Mouse (Mus musculus) intestine, postnatal 0 days (tissue): Measurements from ENCODE around the gene Apip. TPM values are rescaled to one million over a fixed set of nuclear protein-coding genes. Genes with fewer than 3 reads are reported as not detected.

ENCODE experiments used
- ATAC-seq: fragments of 200-750 bp; cut with Nextera tagmentation; 2 replicates; pipeline ENCODE4 v1.8.0; 2017; ENCODE audit warnings: mild to moderate bottlenecking, moderate TSS enrichment, moderate library complexity
- H3K27ac ChIP-seq: fragments of 300-500 bp; sonication (generic); 2 replicates; pipeline ENCODE4 v1.5.1; 2014; ENCODE audit warnings: mild to moderate bottlenecking, low read depth, low read length, moderate library complexity
- H3K27me3 ChIP-seq: fragments of 300-500 bp; sonication (generic); replicated peaks from 2 replicates; pipeline ENCODE4 v1.6.1; 2014; ENCODE audit warnings: low read length, mixed read lengths; ENCODE audit not compliant: control insufficient read depth, insufficient read depth
- H3K36me3 ChIP-seq: fragments of 300-500 bp; sonication (generic); 2 replicates; pipeline ENCODE4 v1.6.1; 2014; ENCODE audit warnings: mild to moderate bottlenecking, moderate library complexity; ENCODE audit not compliant: control insufficient read depth, insufficient read depth
- H3K4me1 ChIP-seq: fragments of 300-500 bp; sonication (generic); replicated peaks from 2 replicates; pipeline ENCODE4 v1.6.1; 2014; ENCODE audit warnings: antibody characterized with exemption, low read length, mixed read lengths; ENCODE audit not compliant: control insufficient read depth, insufficient read depth
- H3K4me2 ChIP-seq: fragments of 300-500 bp; sonication (generic); replicated peaks from 2 replicates; pipeline ENCODE4 v1.6.1; 2014; ENCODE audit warnings: low read depth, mild to moderate bottlenecking, moderate library complexity
- H3K4me3 ChIP-seq: fragments of 300-500 bp; sonication (generic); 2 replicates; pipeline ENCODE4 v1.5.1; 2014; ENCODE audit warnings: low read depth, low read length
- H3K9ac ChIP-seq: fragments of 300-500 bp; sonication (generic); 2 replicates; pipeline ENCODE4 v1.6.1; 2014; ENCODE audit warnings: mild to moderate bottlenecking, low read depth, low read length
- H3K9me3 ChIP-seq: fragments of 300-500 bp; sonication (generic); 2 replicates; pipeline ENCODE4 v1.6.1; 2016; ENCODE audit warnings: mixed run types; ENCODE audit not compliant: control insufficient read depth
- CTCF ChIP-seq: sonication (generic); IDR thresholded peaks from 2 replicates; pipeline ENCODE4 v1.5.1; 2016; ENCODE audit warnings: low read depth, mild to moderate bottlenecking, control low read depth, antibody characterized with exemption, moderate library complexity
- WGBS: fragments of 180-500 bp; shearing (Covaris S2); extraction: QIAGEN DNeasy Blood & Tissue Kit; methylation state at CpG from one replicate; pipeline ENCODE4 v1.1.7; 2014; 5-methylcytosine and 5-hydroxymethylcytosine counted together
- polyA plus RNA-seq: library from polyadenylated mRNA; unstranded; fragments of >200 nt; fragmentation: Nextera tagmentation; extraction: Ambion mirVana; gene quantifications from 2 replicates; pipeline ENCODE4 v1.2.1, GENCODE M21; 2015

The Apip gene
- polyA plus RNA-seq, 1 experiment from 2014 or later: 28.8 TPM

DNA sequence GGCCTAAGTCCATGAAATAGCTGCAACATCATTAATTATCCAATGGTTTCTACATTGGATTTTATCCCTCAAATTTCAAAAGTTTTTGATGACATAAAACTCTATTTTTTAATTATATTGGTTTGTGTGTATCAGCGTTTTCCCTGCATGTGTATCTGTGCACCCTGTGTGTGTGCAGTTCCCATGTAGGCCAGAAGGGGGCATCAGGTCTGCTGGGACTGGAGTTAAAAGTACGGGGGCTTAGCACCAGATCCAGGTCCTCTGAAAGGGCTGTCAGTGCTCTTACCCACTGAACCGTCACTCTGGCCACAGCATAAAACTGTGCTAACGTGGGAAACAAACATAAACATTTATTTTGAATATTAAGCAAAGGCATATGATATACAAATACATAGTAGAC is 14.6 kb downstream of the Apip start:
- H3K4me3 ChIP-seq: no peak overlapping the region
- H3K9ac ChIP-seq: no peak overlapping the region
- H3K36me3 ChIP-seq: peaks cover 18% of the 10 kb centered on the region
- no peak overlapping the region for H3K4me2 ChIP-seq
- H3K27me3 ChIP-seq: no peaks in the 10 kb centered on the region
- no peak for ATAC-seq
- H3K4me1 ChIP-seq: no peaks in the 10 kb centered on the region
- 96% methylated on average over 4 of the region's 4 CpGs for WGBS
- peak; percentile 51 for TF ChIP-seq CTCF
- no peaks in the 10 kb centered on the region for H3K9me3 ChIP-seq
- H3K27ac ChIP-seq: no peak overlapping the region

DNA sequence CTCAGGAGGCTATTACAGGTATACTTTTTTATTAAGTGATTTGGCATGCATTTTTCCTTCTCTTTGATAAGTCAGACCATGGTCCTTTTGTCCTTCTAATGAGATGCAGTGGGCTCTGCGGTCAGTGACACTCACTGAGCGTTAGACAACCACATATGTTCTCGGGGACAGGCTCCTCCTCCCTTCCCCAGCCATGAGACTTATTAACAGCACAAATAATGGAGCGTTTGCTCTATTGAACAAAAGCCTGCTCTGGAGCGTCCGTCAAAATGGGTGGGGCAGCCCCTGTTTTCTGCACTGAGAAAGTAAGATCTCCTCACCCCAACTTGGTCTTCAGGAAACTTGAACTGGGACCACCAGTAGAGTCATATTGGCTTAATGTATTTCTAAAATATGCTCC is 16.0 kb downstream of the Apip start:
- Histone ChIP-seq H3K4me3 (no peak overlapping the region), H3K4me2 (no peak overlapping the region), H3K9me3 (no peaks in the 10 kb centered on the region), H3K27ac (no peak overlapping the region), H3K9ac (no peak overlapping the region), H3K36me3 (peaks cover 30% of the 10 kb centered on the region), H3K27me3 (no peaks in the 10 kb centered on the region), H3K4me1 (no peaks in the 10 kb centered on the region)
- no peak for ATAC-seq
- TF ChIP-seq CTCF: no peak
- WGBS: 77% methylated on average over 6 of the region's 6 CpGs

DNA sequence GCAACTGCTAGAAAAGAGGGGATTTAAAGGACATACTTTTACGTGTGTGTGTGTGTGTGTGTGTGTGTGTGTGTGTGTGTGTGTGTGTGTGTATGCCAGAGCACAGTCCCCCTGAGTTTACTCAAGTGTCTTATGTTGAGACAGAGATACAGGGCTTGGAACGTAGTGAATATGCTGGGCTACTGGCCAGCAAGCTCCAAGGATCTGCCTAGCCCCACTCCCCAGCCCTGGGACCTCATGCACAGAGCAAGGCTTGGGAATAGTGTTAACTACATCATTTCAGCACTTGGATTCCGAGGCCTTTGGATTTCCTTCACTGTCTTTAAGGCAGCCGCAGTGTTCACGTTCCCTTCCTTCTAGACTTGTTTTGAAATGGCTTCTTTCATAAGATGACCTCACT is 29.1 kb downstream of the Apip start:
- TF ChIP-seq CTCF: no peak

DNA sequence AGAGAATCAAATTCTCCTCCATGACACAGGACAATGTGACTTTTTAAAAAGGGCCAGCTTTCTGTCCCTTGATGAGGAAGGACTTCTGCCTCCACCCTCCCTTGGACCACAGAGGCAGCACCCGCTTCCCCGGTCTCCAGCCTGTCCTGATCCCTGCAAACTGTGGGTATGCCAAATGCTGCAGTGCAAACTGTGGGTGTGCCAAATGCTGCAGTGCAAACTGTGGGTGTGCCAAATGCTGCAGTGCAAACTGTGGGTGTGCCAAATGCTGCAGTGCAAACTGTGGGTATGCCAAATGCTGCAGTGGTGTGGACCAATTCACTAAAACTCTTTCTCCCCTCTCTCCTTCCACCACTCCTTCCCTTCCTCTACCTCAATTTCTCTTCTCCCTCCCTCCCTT is 32.7 kb downstream of the Apip start:
- Histone ChIP-seq H3K4me2 (no peak overlapping the region), H3K4me1 (no peaks in the 10 kb centered on the region), H3K27me3 (no peaks in the 10 kb centered on the region), H3K9ac (no peak overlapping the region), H3K36me3 (no peaks in the 10 kb centered on the region), H3K9me3 (no peaks in the 10 kb centered on the region), H3K27ac (no peak overlapping the region), H3K4me3 (no peak overlapping the region)
- TF ChIP-seq CTCF: no peak
- WGBS: 84% methylated on average over 2 of the region's 2 CpGs
- ATAC-seq: no peak

More for the DNA sequence above, 29.1 kb downstream of the Apip start:
- ATAC-seq: no peak
- Histone ChIP-seq H3K4me3 (no peak overlapping the region), H3K27me3 (no peaks in the 10 kb centered on the region), H3K36me3 (no peaks in the 10 kb centered on the region), H3K9me3 (no peaks in the 10 kb centered on the region), H3K4me2 (no peak overlapping the region), H3K9ac (no peak overlapping the region), H3K27ac (no peak overlapping the region), H3K4me1 (no peaks in the 10 kb centered on the region)
- WGBS: 69% methylated on average over 5 of the region's 5 CpGs

DNA sequence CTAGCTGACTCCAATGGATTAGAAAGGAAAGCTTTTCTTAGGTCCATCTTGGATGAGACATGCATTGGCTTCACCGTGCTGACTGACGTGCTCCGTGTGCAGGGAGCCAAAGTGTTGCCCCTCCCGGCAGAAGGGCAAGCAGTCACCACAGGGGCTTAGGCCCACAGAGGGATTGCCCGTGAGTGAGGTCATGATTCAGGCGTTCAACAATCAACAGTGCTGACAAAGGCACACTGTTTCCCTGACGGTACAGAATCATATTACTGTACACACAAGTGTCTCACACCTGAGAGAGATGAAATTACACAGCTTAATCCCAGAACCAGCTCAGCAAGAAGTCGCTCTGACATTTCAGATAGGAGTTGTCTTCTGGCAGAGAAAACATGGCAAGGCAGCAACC is 38.2 kb downstream of the Apip start:
- Histone ChIP-seq H3K27me3 (no peaks in the 10 kb centered on the region), H3K4me1 (no peaks in the 10 kb centered on the region), H3K9ac (no peak overlapping the region), H3K4me3 (no peak overlapping the region), H3K36me3 (no peaks in the 10 kb centered on the region), H3K9me3 (no peaks in the 10 kb centered on the region), H3K27ac (no peak overlapping the region), H3K4me2 (no peak overlapping the region)
- ATAC-seq: no peak
- no peak for TF ChIP-seq CTCF
- WGBS: 68% methylated on average over 8 of the region's 8 CpGs

DNA sequence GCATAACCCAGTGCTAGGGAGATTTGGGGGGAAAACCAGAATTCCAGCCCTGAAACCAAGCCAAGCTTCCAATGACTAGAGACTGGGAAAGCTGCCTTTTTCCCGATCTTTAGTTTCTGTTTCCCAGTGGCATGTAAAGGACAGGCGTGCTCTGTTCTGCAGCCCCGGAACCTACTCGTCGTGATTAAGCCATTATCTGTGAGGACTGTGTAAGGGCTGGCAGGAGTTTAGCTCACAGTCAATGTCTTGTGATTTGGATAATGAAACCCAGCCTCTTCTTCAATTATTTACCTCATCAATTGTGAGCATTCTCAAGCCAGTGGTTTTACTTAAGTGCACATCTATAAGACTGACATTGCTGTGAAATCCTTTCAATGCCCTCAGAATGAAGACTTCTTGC is 43.7 kb downstream of the Apip start:
- no peak overlapping the region for H3K4me3 ChIP-seq
- peaks cover 8% of the 10 kb centered on the region; the same call in 1 of the 2 replicates for H3K4me1 ChIP-seq
- peak overlapping the region; percentile 33; the same call in 1 of the 2 replicates for H3K4me2 ChIP-seq
- no peak for TF ChIP-seq CTCF
- no peaks in the 10 kb centered on the region for H3K36me3 ChIP-seq
- H3K9me3 ChIP-seq: no peaks in the 10 kb centered on the region
- no peak overlapping the region for H3K27ac ChIP-seq
- no peak for ATAC-seq
- 32% methylated on average over 5 of the region's 5 CpGs for WGBS
- no peaks in the 10 kb centered on the region for H3K27me3 ChIP-seq
- no peak overlapping the region for H3K9ac ChIP-seq
